Mouse (Mus musculus) cerebellum, adult 2 months (tissue): ENCODE results near the gene Tmem127.

ENCODE experiments used
- CTCF ChIP-seq: fragments of 200-500 bp; IDR thresholded peaks from 2 replicates; pipeline ENCODE4 v1.5.1; 2011; ENCODE audit warnings: low read depth, mild to moderate bottlenecking, control low read depth, low read length, moderate library complexity, borderline replicate concordance; ENCODE audit not compliant: insufficient read depth
- POLR2A ChIP-seq: fragments of 200-500 bp; IDR thresholded peaks from 2 replicates; pipeline ENCODE4 v1.6.1; 2011; ENCODE audit warnings: low read length, control low read depth, borderline replicate concordance; ENCODE audit not compliant: insufficient read depth

DNA sequence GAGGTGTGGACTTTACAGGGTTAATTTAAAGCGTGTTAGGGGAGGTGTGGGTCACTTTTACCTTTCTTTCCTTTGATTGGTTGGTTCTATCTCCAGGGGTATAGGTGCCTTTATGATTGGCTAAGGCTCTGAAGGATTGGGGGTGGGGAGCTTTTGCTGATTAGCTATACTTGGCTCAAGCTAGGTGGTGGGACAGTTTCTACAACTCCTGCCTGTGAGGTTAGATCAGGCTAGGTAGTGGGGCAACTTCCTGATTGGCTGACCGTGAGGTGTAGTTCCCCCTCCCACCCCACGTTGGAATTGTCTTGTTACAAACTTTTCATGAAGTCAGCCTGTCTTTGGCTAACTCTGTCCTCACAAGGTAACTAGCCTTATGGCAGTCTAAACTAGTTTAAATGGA lies 59.5 kb downstream of the Tmem127 start:
- no peak for TF ChIP-seq POLR2A
- no peak for TF ChIP-seq CTCF
